Mouse (Mus musculus): ENCODE results near the gene Bet1l. TPM values are rescaled to one million over a fixed set of nuclear protein-coding genes. Genes with fewer than 3 reads are reported as not detected.

Bet1l gene
- polyA plus RNA-seq, 1 experiment from 2014 or later: 20.1 TPM

DNA sequence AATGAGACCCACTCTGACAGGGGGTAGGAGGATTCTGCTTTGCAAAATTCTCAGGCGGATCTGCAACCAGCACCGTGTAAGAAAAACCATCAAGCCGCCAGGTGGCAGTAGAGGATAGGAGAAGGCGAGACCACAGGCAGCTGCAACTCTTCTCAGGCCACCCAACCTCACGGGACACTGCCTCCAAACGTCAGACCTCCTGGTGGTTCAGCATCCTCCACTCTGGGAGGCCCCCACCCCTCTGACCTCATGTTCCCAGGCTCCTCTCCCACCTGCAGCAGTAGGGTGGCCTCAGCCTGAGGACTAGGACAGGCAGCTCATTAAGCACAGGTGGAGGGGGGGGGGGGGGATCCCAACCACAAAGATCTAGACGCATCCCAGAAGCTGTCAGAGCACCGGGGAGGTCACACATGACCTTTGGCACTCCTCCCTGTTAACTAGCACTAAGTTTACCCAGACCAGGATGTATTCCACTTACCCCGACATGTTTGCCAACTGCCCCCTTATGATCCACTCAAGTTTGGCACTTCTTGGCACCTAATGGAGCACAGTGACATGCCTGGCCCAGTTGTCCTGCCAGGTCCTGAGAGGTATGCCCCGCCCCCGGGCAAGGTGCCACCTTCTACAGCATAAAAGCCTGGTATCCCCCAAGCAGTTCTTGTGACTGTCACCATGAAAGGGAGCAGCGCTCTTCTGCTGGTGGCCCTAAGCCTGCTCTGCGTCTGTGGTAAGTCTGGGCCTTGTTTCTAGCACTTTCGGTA, 12.3 kb downstream of the Bet1l start, which contains the start of gene Scgb1c1:
Gene Scgb1c1 (plus strand): TSS at position 643 of the 761 bp plus-strand sequence.
- Histone ChIP-seq H3K9ac (no peak within 1 kb of the TSS), H3K27ac (no peak within 1 kb of the TSS), H3K4me1 (replicated peaks) (peaks cover 2% of the 10 kb centered on the region; the same call in 1 of the 2 replicates), H3K9me3 (replicated peaks) (no peaks in the 10 kb centered on the region), H3K4me2 (no peak within 1 kb of the TSS), H3K36me3 (no peaks in the 10 kb centered on the region), H3K4me3 (replicated peaks) (no peak within 1 kb of the TSS), H3K27me3 (peaks cover 38% of the 10 kb centered on the region)
- 27% methylated on average over 14 of the region's 14 CpGs for WGBS (ENCODE audit: insufficient replicate concordance)
- DNase-seq (peak; percentile 68), ATAC-seq (ENCODE audit: low read depth) (peak; percentile 72)

DNA sequence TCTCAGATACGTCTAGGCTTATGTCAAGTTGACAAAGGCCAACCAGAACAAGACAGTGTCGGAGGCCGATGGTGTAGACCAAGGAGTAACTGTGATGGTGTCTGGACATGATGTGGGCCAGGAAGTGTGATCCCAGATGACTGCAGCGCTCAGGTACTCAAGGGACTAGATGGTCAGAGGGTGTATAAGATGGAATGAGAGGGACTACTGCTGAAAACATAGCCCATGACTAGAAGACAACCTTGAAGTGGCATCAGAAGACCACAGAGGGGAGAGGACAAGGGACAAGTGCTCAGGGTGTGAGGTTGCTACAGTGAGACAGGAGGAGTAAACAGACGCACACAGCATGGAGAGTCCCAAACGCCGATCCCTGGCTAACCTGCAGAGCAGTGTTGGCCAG, 13.6 kb downstream of the Bet1l start:
- H3K27ac ChIP-seq: no peak overlapping the region
- H3K9me3 ChIP-seq (replicated peaks): no peaks in the 10 kb centered on the region
- no peak for ATAC-seq (ENCODE audit: low read depth)
- no peaks in the 10 kb centered on the region for H3K36me3 ChIP-seq
- no peak overlapping the region for H3K4me3 ChIP-seq (replicated peaks)
- H3K4me2 ChIP-seq: no peak overlapping the region
- no peak for DNase-seq
- no peak overlapping the region for H3K9ac ChIP-seq
- 62% methylated on average over 7 of the region's 7 CpGs for WGBS (ENCODE audit: insufficient replicate concordance)
- peaks cover 2% of the 10 kb centered on the region; the same call in 1 of the 2 replicates for H3K4me1 ChIP-seq (replicated peaks)
- H3K27me3 ChIP-seq: peaks cover 50% of the 10 kb centered on the region

DNA sequence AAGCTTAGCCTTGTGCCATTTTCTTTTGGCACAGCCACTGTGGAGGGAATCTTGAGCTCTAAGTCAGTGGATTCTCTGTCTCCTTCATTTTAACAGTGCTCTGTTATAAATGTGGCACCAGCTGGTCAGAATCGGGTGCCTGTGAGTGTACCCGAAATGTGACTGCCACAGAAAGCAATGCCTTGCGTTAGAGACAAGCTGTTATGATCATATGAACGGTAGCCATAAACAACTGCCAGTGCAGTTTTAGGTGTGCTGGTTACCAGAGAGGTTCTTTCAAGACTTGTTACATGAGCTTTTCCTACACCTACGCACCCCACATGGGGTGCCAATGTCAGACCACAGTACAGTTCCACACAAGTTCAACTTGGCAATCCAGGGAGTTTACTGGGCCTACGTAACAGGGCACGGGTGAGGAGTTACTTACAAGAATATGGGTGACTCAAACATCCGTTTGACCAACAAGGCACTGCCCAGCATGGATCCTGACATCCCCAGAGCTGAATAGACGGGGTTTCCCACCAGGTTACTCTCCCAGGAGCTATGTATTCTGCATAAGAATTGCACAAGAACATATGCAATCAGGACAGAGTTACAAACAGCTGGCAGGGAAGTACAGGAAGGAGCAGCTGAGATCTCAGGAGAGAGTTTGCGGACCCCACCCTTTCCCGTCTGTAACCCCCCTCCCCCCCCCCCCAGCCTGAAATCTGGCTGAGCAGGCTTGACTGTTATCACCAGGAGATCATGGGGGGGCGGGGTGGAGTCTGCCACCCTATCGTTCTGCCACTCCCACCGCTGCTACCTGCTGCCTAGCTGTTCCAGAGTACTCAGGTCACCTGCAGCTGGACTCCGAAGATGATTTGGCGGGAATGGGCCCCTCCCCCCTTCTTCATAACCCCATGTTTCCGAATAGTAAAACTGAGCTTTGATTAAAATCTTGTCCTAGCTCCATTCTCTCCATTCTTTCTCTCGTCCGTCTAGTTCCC, 16.3 kb downstream of the Bet1l start:
- Histone ChIP-seq H3K9me3 (replicated peaks) (no peaks in the 10 kb centered on the region), H3K4me2 (no peak overlapping the region), H3K36me3 (no peaks in the 10 kb centered on the region), H3K4me1 (replicated peaks) (peaks cover 2% of the 10 kb centered on the region; the same call in 1 of the 2 replicates), H3K27ac (no peak overlapping the region), H3K27me3 (peaks cover 61% of the 10 kb centered on the region), H3K4me3 (replicated peaks) (no peak overlapping the region), H3K9ac (no peak overlapping the region)
- WGBS (ENCODE audit: insufficient replicate concordance): 28% methylated on average over 19 of the region's 19 CpGs
- DNase-seq (no peak), ATAC-seq (ENCODE audit: low read depth) (no peak)

DNA sequence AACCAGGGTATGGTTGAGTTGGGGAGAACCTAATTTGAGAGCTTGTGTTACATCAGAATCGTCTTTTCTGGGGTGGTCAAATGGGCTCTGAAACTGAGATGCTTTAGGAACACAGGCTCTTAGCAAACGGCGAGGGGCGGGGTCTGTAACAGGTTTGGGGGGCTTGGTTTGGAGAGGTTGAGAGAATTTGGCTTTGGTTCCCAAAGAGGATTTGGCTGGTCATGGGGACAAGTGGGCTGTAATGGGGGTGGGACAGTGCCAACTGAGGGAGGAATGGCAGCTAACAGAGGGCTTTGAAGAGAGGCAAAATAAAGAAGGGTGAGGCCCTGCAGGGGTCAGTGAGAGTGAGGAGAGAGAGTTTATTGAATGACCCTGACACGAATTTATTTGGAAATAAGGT, 17.8 kb downstream of the Bet1l start:
- Histone ChIP-seq H3K4me1 (replicated peaks) (peaks cover 14% of the 10 kb centered on the region), H3K4me2 (no peak overlapping the region), H3K9me3 (replicated peaks) (no peaks in the 10 kb centered on the region), H3K27me3 (peaks cover 62% of the 10 kb centered on the region), H3K4me3 (replicated peaks) (no peak overlapping the region), H3K9ac (no peak overlapping the region), H3K27ac (no peak overlapping the region), H3K36me3 (no peaks in the 10 kb centered on the region)
- ATAC-seq (ENCODE audit: low read depth) (no peak), DNase-seq (no peak)
- 52% methylated on average over 5 of the region's 5 CpGs for WGBS (ENCODE audit: insufficient replicate concordance)

DNA sequence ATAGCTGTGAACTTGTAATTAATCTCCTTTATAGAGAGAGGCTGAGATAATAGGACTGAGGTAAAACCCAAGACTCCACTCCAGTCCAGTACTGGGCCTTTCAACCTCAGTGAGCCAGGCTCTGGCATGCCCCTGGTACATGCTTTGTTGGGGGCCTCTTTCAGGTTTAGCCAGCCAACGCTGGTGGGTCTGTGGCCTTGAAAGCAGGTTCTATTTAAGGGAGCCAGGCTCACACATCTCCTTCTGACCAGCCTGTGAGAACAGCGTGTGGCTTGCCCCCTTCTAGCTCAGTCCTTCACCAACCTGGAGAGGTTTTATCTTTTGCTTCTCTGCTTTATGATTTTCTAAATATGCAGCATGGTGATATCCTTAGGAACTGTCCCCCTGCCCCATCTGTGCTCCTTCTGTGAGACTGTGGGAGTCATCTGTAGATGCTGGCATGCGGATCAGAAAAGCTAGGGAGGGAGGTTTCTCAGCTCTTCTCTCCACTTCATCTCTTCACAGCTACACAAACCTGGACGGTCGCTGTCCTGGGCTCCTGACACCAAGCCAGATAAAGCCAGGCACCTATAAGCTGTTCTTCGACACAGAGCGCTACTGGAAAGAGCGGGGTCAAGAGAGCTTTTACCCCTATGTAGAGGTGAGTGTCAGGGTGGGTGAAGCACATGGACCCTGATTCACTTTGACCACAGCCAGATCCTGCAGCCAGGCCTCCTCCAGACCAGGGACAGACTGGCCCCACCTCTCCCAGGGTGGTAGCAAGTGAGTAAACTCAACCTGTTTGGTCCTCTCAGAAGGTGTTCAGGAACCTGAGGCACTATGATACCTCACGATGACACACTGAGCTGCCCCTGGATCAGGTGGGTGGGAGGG, 20.9 kb downstream of the Bet1l start:
- no peaks in the 10 kb centered on the region for H3K36me3 ChIP-seq
- H3K9me3 ChIP-seq (replicated peaks): no peaks in the 10 kb centered on the region
- H3K4me1 ChIP-seq (replicated peaks): peaks cover 14% of the 10 kb centered on the region
- H3K4me3 ChIP-seq (replicated peaks): no peak overlapping the region
- no peak overlapping the region for H3K9ac ChIP-seq
- H3K4me2 ChIP-seq: no peak overlapping the region
- ATAC-seq (ENCODE audit: low read depth) (no peak), DNase-seq (no peak)
- WGBS (ENCODE audit: insufficient replicate concordance): 64% methylated on average over 9 of the region's 9 CpGs
- peaks cover 42% of the 10 kb centered on the region for H3K27me3 ChIP-seq
- H3K27ac ChIP-seq: no peak overlapping the region

DNA sequence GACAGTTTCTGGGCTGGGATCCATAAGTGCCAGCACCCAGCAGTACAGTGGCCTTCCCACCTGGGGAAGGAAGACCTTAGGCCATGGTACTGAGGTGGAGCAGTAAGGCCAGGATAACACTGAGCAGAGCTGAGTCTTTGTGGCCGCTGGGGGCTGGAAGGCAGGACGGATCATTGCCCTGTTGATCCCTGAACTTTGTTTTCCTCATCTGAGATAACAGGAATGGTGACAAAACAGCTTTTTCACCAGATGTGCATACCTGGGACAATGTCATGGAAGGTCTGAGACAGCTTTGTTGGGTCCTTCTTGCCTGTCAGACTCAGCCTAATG, 21.7 kb downstream of the Bet1l start:
- Histone ChIP-seq H3K9me3 (replicated peaks) (no peaks in the 10 kb centered on the region), H3K4me1 (replicated peaks) (peaks cover 14% of the 10 kb centered on the region), H3K27me3 (peaks cover 36% of the 10 kb centered on the region), H3K4me3 (replicated peaks) (peak overlapping the region; percentile 7; the same call in 1 of the 2 replicates), H3K9ac (no peak overlapping the region), H3K36me3 (no peaks in the 10 kb centered on the region), H3K4me2 (peak overlapping the region; percentile 38; the same call in 1 of the 2 replicates), H3K27ac (no peak overlapping the region)
- ATAC-seq (ENCODE audit: low read depth) (peak; percentile 13; the same call in 1 of the 2 replicates), DNase-seq (no peak)
- 57% methylated on average over 2 of the region's 2 CpGs for WGBS (ENCODE audit: insufficient replicate concordance)

DNA sequence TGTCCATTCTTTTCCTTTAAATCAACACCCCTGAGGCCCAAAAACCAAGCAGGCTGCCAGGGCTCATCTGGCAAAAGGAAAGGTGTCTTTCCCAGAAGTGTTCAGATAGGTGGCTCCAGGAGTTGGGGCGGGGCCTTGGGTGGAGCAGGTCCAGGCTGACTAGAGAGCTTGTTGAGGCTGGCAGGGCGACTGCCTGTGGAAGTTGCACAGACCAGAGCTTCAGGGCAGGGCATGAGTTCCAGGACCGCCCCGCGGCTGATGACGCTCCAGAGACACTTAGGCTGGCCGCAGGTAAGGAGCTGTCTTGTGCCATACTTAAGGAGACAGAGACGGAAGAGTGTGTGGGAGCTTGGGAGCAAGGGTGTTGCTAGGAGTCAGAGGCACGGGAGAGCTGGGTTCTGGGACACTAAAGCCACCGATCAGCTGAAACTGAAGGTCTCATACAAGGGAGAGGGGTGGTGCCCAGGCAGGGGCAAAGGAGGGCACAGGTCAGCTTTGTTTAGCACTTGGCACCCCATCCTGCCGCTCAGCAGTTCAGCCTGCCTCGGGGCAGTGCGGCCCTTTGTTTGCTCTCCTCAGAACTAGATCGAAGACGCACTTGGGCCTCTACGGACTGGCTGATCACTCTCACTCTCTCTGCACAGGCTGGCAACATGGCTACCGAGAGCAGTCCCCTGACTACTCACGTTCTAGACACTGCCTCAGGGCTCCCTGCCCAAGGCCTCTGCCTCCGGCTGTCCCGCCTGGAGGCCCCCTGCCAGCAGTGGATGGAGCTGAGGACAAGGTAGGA, 22.2 kb downstream of the Bet1l start, which contains the start of gene Urah:
Gene Urah (plus strand): TSS at position 51 of the 790 bp plus-strand sequence.
- Histone ChIP-seq H3K4me1 (replicated peaks) (peaks cover 14% of the 10 kb centered on the region), H3K9ac (no peak within 1 kb of the TSS), H3K4me3 (replicated peaks) (peak within 1 kb of the TSS; percentile 7), H3K27me3 (peaks cover 33% of the 10 kb centered on the region), H3K9me3 (replicated peaks) (no peaks in the 10 kb centered on the region), H3K27ac (no peak within 1 kb of the TSS), H3K4me2 (peak within 1 kb of the TSS; percentile 38), H3K36me3 (no peaks in the 10 kb centered on the region)
- no peak for DNase-seq
- ATAC-seq (ENCODE audit: low read depth): peak; percentile 49
- 46% methylated on average over 20 of the region's 20 CpGs for WGBS (ENCODE audit: insufficient replicate concordance)

DNA sequence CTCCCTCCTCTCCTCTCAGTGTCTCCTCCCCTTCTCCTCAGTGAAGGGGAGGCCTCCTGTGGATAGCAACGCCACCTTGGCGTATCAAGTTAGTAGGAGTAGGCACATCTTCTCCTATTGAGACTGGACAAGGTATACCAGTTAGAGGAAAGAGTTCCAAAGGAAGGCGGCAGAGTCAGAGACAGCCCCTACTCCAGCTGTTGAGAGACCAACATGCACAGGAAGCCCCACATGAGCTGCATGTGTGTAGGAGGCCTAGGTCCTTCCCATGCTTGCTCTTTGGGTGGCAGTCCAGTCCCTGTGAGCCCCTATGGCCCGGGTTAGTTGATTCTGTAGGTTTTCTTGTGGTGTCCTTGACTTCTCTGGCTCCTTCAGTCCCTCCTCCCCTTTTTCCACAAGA, 24.0 kb downstream of the Bet1l start:
- ATAC-seq (ENCODE audit: low read depth) (no peak), DNase-seq (no peak)
- H3K4me3 ChIP-seq (replicated peaks): no peak overlapping the region
- H3K36me3 ChIP-seq: no peaks in the 10 kb centered on the region
- WGBS (ENCODE audit: insufficient replicate concordance): 63% methylated on average over 4 of the region's 4 CpGs
- H3K9ac ChIP-seq: no peak overlapping the region
- peaks cover 17% of the 10 kb centered on the region for H3K4me1 ChIP-seq (replicated peaks)
- peaks cover 19% of the 10 kb centered on the region; the same call in 1 of the 2 replicates for H3K27me3 ChIP-seq
- H3K9me3 ChIP-seq (replicated peaks): no peaks in the 10 kb centered on the region
- no peak overlapping the region for H3K27ac ChIP-seq
- no peak overlapping the region for H3K4me2 ChIP-seq

DNA sequence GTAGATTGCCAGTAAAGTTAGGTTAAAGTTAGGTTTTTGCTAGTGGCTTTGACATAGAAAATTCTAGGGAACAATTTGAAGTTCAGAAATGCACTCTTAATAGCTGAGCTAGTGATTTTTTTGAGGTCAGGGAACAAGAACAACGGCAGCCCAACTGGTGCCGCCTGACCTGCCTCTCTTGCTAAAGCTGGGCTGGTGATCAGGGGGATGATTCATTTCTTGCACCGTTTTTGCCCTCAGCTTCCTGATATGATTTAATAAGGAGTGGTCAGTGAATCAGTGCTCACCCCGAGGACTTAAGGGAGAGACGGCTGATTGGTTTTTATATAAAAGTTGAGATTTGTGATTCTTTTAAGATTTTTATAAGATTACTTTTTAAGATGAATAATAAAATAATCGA, 25.9 kb downstream of the Bet1l start:
- ATAC-seq (ENCODE audit: low read depth) (no peak), DNase-seq (no peak)
- H3K9ac ChIP-seq: no peak overlapping the region
- H3K4me3 ChIP-seq (replicated peaks): no peak overlapping the region
- whole genome bisulfite sequencing (ENCODE audit: insufficient replicate concordance): 45% methylated on average over 6 of the region's 6 CpGs
- H3K9me3 ChIP-seq (replicated peaks): no peaks in the 10 kb centered on the region
- H3K36me3 ChIP-seq: no peaks in the 10 kb centered on the region
- H3K4me2 ChIP-seq: no peak overlapping the region
- H3K27me3 ChIP-seq: 0 out of 2 replicates have a peak, but pooled peaks cover 13% of the 10 kb centered on the region
- no peak overlapping the region for H3K27ac ChIP-seq
- H3K4me1 ChIP-seq (replicated peaks): peaks cover 21% of the 10 kb centered on the region
